Mouse (Mus musculus): Measurements from ENCODE around the gene Rpap3. TPM values are rescaled to one million over a fixed set of nuclear protein-coding genes. Genes with fewer than 3 reads are reported as not detected.

The Rpap3 gene
- polyA plus RNA-seq, 1 experiment from 2014 or later: 34.1 TPM

DNA sequence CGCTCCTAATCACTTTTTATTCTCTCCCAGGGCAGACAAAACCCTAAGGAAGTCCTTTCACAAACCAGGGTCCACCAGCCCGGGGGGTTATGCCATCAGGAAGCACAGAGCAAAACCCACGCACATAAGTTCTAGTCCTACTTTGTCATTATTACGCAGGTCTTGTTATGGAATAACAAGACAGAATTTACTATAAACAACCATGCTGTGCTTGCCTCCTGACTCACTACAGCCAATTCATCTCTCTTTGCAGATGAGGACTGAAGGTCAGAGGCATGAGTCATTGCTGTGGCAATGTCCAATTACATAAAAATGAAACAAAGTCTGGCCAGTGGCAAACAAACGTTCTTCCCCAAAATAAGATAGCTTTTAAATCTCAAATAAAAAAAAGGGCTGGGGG, 12.2 kb downstream of the Rpap3 start:
- H3K4me3 ChIP-seq (ENCODE audit: low read depth, low read length): no peak overlapping the region
- no peaks in the 10 kb centered on the region for H3K27me3 ChIP-seq (replicated peaks; ENCODE audit: control insufficient read depth, insufficient read depth, low read length)
- no peak overlapping the region for H3K27ac ChIP-seq (ENCODE audit: low read depth)
- 83% methylated on average over 5 of the region's 5 CpGs for WGBS
- no peaks in the 10 kb centered on the region for H3K4me1 ChIP-seq (replicated peaks; ENCODE audit: control insufficient read depth, insufficient read depth, low read length)
- H3K36me3 ChIP-seq (ENCODE audit: control insufficient read depth, insufficient read depth, low read length): peaks cover 84% of the 10 kb centered on the region
- no peak overlapping the region for H3K9ac ChIP-seq (ENCODE audit: low read length)
- DNase-seq (ENCODE audit: low spot score): no peak
- ATAC-seq (replicated peaks; ENCODE audit: low FRiP score, low TSS enrichment, low read depth): no peak
- H3K4me2 ChIP-seq (ENCODE audit: low read length): no peak overlapping the region
- H3K9me3 ChIP-seq (ENCODE audit: control insufficient read depth, low read length): no peaks in the 10 kb centered on the region

DNA sequence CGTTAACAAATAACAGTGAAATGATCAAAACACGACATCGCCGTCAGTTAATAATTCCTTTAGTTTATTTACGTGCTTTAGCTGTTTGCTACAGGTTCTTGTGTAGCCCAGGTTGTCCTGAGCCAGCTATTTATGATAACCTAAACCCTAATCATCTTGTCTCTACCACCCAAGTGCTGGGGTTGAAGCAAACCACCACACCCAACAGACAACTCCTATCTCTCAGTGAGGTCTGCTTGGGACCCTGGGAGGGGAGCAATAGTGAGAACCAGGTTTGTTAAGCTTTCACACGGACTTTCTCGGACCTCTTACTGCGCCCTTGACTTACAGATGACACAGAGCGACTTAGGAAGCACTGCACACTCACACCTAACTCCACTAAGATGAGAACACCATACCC, 21.5 kb downstream of the Rpap3 start:
- Histone ChIP-seq H3K27me3 (replicated peaks; ENCODE audit: control insufficient read depth, insufficient read depth, low read length) (no peaks in the 10 kb centered on the region), H3K27ac (ENCODE audit: low read depth) (no peak overlapping the region), H3K9me3 (ENCODE audit: control insufficient read depth, low read length) (no peaks in the 10 kb centered on the region), H3K36me3 (ENCODE audit: control insufficient read depth, insufficient read depth, low read length) (peaks cover 85% of the 10 kb centered on the region), H3K4me3 (ENCODE audit: low read depth, low read length) (no peak overlapping the region), H3K9ac (ENCODE audit: low read length) (no peak overlapping the region), H3K4me1 (replicated peaks; ENCODE audit: control insufficient read depth, insufficient read depth, low read length) (no peaks in the 10 kb centered on the region), H3K4me2 (ENCODE audit: low read length) (no peak overlapping the region)
- ATAC-seq (replicated peaks; ENCODE audit: low FRiP score, low TSS enrichment, low read depth): no peak
- no peak for DNase-seq (ENCODE audit: low spot score)
- WGBS: 95% methylated on average over 9 of the region's 9 CpGs

DNA sequence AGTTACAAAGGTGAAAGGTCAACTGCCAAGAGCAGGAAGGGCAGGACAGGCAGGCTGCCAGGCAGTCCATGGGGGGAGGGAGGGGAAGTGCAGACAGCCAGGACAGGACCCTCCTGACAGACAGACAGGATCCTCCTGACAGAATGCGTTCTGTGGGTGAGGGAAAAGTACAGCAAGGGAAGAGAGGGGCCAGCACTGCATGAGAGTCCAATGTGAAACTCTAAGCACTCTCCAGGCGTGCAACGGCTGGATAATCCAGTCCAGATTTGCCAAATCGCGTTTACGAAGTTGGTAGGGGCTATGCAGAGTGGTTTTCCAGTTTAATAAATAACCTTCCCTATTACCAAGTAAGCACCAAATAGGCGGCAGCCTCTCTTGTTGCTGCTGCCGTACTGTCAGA, 23.6 kb downstream of the Rpap3 start:
- ATAC-seq (replicated peaks; ENCODE audit: low FRiP score, low TSS enrichment, low read depth): no peak
- Histone ChIP-seq H3K9me3 (ENCODE audit: control insufficient read depth, low read length) (no peaks in the 10 kb centered on the region), H3K4me2 (ENCODE audit: low read length) (no peak overlapping the region), H3K4me3 (ENCODE audit: low read depth, low read length) (no peak overlapping the region), H3K36me3 (ENCODE audit: control insufficient read depth, insufficient read depth, low read length) (peaks cover 87% of the 10 kb centered on the region), H3K27me3 (replicated peaks; ENCODE audit: control insufficient read depth, insufficient read depth, low read length) (no peaks in the 10 kb centered on the region), H3K4me1 (replicated peaks; ENCODE audit: control insufficient read depth, insufficient read depth, low read length) (no peaks in the 10 kb centered on the region), H3K9ac (ENCODE audit: low read length) (no peak overlapping the region), H3K27ac (ENCODE audit: low read depth) (no peak overlapping the region)
- no peak for DNase-seq (ENCODE audit: low spot score)
- WGBS: 78% methylated on average over 8 of the region's 8 CpGs

DNA sequence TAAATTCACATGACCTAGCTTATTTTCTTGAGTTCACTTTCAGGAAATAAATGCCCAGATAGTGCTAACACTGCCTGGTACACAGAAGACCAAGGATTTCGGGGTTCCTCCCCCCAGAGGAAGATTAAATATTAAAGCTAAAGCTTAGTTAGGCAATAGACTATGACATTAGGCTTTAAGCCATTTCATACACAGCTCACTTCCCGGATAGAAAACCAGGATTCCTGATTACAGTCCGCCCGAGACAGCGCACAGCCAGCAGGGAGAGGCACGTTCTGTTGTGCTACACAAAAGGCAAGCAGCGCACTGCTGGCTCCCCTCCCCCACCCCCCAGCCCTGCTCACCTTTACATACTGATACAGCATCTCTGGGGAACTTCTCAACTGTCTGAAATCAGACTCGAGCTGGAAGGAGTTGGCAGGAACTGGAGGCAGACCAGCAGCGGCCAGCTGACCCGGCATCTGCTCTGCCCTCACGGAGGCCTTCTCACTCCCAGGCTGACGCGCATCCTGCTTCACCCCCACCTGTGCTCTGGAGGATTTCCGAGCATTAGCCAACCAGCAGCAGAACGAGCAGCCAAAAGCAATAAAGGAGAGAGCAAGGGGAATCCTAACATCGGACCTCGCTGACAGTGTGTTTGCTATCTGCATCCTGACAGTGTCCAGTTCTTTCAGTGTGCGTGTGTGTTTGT, 25.5 kb downstream of the Rpap3 start:
- H3K9me3 ChIP-seq (ENCODE audit: control insufficient read depth, low read length): no peaks in the 10 kb centered on the region
- DNase-seq (ENCODE audit: low spot score) (no peak), ATAC-seq (replicated peaks; ENCODE audit: low FRiP score, low TSS enrichment, low read depth) (no peak)
- no peak overlapping the region for H3K4me3 ChIP-seq (ENCODE audit: low read depth, low read length)
- 67% methylated on average over 18 of the region's 18 CpGs for WGBS
- peaks cover 85% of the 10 kb centered on the region for H3K36me3 ChIP-seq (ENCODE audit: control insufficient read depth, insufficient read depth, low read length)
- H3K27me3 ChIP-seq (replicated peaks; ENCODE audit: control insufficient read depth, insufficient read depth, low read length): no peaks in the 10 kb centered on the region
- H3K4me1 ChIP-seq (replicated peaks; ENCODE audit: control insufficient read depth, insufficient read depth, low read length): no peaks in the 10 kb centered on the region
- no peak overlapping the region for H3K9ac ChIP-seq (ENCODE audit: low read length)
- H3K4me2 ChIP-seq (ENCODE audit: low read length): no peak overlapping the region
- H3K27ac ChIP-seq (ENCODE audit: low read depth): no peak overlapping the region

DNA sequence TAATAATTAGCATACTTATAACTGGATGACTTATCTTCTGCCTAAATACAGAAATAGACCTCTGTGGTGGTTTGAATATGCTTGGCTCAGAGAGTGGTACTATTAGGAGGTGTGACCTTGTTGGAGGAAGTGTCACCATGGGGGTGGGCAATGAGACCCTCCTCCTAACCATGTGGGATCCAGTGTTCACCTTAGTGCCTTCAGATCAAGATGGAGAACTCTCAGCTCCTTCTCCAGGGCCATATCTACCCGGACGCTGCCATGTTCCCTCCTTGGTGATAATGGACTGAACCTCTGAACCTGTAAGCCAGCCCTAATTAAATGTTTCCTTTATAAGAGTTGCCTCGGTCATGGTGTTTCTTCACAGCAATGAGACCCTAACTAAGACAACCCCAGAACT, 28.3 kb downstream of the Rpap3 start:
- ATAC-seq (replicated peaks; ENCODE audit: low FRiP score, low TSS enrichment, low read depth) (no peak), DNase-seq (ENCODE audit: low spot score) (no peak)
- no peak overlapping the region for H3K4me2 ChIP-seq (ENCODE audit: low read length)
- H3K27ac ChIP-seq (ENCODE audit: low read depth): no peak overlapping the region
- H3K27me3 ChIP-seq (replicated peaks; ENCODE audit: control insufficient read depth, insufficient read depth, low read length): no peaks in the 10 kb centered on the region
- no peaks in the 10 kb centered on the region for H3K4me1 ChIP-seq (replicated peaks; ENCODE audit: control insufficient read depth, insufficient read depth, low read length)
- H3K4me3 ChIP-seq (ENCODE audit: low read depth, low read length): no peak overlapping the region
- no peaks in the 10 kb centered on the region for H3K9me3 ChIP-seq (ENCODE audit: control insufficient read depth, low read length)
- 92% methylated on average over 3 of the region's 3 CpGs for WGBS
- H3K9ac ChIP-seq (ENCODE audit: low read length): no peak overlapping the region
- peaks cover 76% of the 10 kb centered on the region for H3K36me3 ChIP-seq (ENCODE audit: control insufficient read depth, insufficient read depth, low read length)

DNA sequence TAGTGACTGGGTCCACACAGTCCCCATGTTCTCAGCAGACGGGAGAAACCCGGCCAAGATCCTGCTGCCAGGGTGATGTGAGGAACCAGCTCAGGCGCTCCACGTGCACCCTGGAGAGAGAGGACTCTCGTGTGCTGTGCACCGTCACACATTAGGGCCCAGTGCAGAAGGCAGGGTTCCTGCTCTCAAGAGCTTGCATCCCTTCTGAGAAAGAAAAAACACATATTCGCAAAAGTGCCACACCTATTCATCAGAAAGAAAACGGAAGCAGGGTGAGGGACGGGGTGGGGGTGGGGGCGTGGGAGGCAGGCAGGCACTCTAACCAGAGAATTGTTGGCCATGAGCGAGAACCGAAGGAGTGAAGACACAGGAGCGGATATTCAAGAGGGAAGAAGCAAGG, 29.7 kb downstream of the Rpap3 start:
- no peak for ATAC-seq (replicated peaks; ENCODE audit: low FRiP score, low TSS enrichment, low read depth)

DNA sequence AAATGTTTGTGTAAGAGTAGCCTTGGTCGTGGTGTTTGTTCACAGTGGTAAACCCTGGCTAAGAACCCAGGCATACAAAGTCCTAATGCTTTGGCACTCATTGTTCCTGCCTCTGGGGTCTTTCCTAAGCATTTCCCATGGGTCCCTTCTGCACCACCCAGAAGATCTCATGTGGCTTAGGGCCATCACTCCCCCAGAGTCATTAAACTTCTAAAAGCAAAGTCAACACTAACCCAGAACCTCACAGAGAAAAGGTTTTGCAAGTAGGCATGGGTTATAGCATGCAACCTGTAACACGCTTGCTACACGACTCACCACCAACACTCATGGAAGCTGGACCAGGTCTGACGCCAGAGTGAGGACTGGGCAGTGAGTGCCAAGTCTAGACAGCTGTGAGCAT, 31.2 kb downstream of the Rpap3 start:
- no peak for ATAC-seq (replicated peaks; ENCODE audit: low FRiP score, low TSS enrichment, low read depth)
- 96% methylated on average over 4 of the region's 4 CpGs for WGBS
- H3K4me2 ChIP-seq (ENCODE audit: low read length): no peak overlapping the region
- H3K27ac ChIP-seq (ENCODE audit: low read depth): no peak overlapping the region
- no peak overlapping the region for H3K4me3 ChIP-seq (ENCODE audit: low read depth, low read length)
- no peak for DNase-seq (ENCODE audit: low spot score)
- H3K27me3 ChIP-seq (replicated peaks; ENCODE audit: control insufficient read depth, insufficient read depth, low read length): no peaks in the 10 kb centered on the region
- H3K9me3 ChIP-seq (ENCODE audit: control insufficient read depth, low read length): no peaks in the 10 kb centered on the region
- peaks cover 49% of the 10 kb centered on the region for H3K36me3 ChIP-seq (ENCODE audit: control insufficient read depth, insufficient read depth, low read length)
- H3K4me1 ChIP-seq (replicated peaks; ENCODE audit: control insufficient read depth, insufficient read depth, low read length): no peaks in the 10 kb centered on the region
- no peak overlapping the region for H3K9ac ChIP-seq (ENCODE audit: low read length)

More for the DNA sequence above, 29.7 kb downstream of the Rpap3 start:
- no peaks in the 10 kb centered on the region for H3K27me3 ChIP-seq (replicated peaks; ENCODE audit: control insufficient read depth, insufficient read depth, low read length)
- no peak overlapping the region for H3K27ac ChIP-seq (ENCODE audit: low read depth)
- H3K4me2 ChIP-seq (ENCODE audit: low read length): no peak overlapping the region
- peaks cover 62% of the 10 kb centered on the region for H3K36me3 ChIP-seq (ENCODE audit: control insufficient read depth, insufficient read depth, low read length)
- 93% methylated on average over 13 of the region's 13 CpGs for WGBS
- no peaks in the 10 kb centered on the region for H3K9me3 ChIP-seq (ENCODE audit: control insufficient read depth, low read length)
- no peak overlapping the region for H3K9ac ChIP-seq (ENCODE audit: low read length)
- no peaks in the 10 kb centered on the region for H3K4me1 ChIP-seq (replicated peaks; ENCODE audit: control insufficient read depth, insufficient read depth, low read length)
- DNase-seq (ENCODE audit: low spot score): no peak
- H3K4me3 ChIP-seq (ENCODE audit: low read depth, low read length): no peak overlapping the region

DNA sequence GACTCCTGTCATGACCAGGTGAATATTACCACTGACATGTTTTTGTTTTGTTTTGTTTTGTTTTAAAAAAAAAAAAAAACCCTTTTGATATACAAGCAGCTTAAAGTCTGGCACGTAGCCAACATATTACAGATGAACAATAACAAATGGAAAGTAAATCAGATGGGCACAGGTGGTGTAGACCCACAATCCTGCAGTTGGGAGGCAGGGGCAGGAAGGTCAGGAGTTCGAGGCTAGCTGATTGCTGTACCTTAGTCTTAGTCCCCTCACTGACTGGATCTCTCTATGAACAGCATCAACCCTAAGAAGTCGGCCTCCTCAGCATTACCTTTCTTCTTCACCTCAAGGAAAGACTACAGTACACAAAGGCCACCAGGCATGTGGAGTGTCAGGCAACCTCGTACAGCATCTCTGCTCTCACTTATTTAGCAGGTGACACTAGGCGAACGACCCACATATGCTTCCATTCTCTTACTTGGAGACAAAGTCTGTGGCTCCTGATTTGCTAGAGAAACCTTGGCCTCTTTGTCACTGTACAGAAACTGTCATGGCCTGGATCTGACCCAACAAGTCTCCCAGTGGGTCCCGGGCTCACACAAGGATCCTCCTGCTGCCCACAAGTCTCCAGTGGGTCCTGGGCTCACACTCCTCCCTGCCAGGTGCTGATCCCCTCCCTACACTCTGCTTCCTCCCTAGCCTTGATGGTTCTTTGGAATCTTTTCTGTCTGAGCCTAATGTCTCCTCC, 32.2 kb downstream of the Rpap3 start:
- no peak overlapping the region for H3K9ac ChIP-seq (ENCODE audit: low read length)
- whole genome bisulfite sequencing: 89% methylated on average over 7 of the region's 7 CpGs
- peaks cover 46% of the 10 kb centered on the region for H3K36me3 ChIP-seq (ENCODE audit: control insufficient read depth, insufficient read depth, low read length)
- no peaks in the 10 kb centered on the region for H3K27me3 ChIP-seq (replicated peaks; ENCODE audit: control insufficient read depth, insufficient read depth, low read length)
- H3K4me2 ChIP-seq (ENCODE audit: low read length): no peak overlapping the region
- no peaks in the 10 kb centered on the region for H3K4me1 ChIP-seq (replicated peaks; ENCODE audit: control insufficient read depth, insufficient read depth, low read length)
- no peak for ATAC-seq (replicated peaks; ENCODE audit: low FRiP score, low TSS enrichment, low read depth)
- H3K4me3 ChIP-seq (ENCODE audit: low read depth, low read length): no peak overlapping the region
- no peak for DNase-seq (ENCODE audit: low spot score)
- no peaks in the 10 kb centered on the region for H3K9me3 ChIP-seq (ENCODE audit: control insufficient read depth, low read length)
- H3K27ac ChIP-seq (ENCODE audit: low read depth): no peak overlapping the region

Measured in intestine, embryonic 14.5 days (tissue).